Mouse (Mus musculus): Measurements from ENCODE around the gene Mrpl4. TPM values are rescaled to one million over a fixed set of nuclear protein-coding genes. Genes with fewer than 3 reads are reported as not detected.
"Not testable (repeated sequence)": the region's sequence is repeated elsewhere in the genome, so short reads cannot be mapped to it uniquely, and the experiment has no call there.

The Mrpl4 gene
- polyA plus RNA-seq, 1 experiment from 2014 or later, result 145 TPM

DNA sequence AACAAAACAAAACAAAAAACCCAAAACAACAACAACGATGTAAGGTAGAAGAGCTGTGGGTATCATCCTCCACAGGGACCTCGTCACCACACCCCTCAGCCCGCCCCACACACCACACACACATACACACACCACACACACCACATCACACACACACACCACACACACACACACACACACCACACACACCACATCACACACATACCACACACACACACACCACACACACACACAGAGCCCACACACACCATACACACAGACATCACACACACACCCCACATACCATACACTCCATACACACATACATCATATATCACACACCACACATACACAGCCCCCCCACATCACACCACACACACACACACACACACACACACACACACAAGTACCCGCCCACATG is 11.0 kb upstream of the Mrpl4 start:
- Histone ChIP-seq H3K9me3 (no peaks in the 10 kb centered on the region), H3K9ac (no peak overlapping the region), H3K4me2 (replicated peaks) (no peak overlapping the region), H3K27me3 (replicated peaks) (no peaks in the 10 kb centered on the region), H3K27ac (no peak overlapping the region), H3K4me1 (replicated peaks) (peaks cover 14% of the 10 kb centered on the region), H3K36me3 (no peaks in the 10 kb centered on the region), H3K4me3 (replicated peaks) (no peak overlapping the region)
- WGBS, result 96% methylated on average over 4 of the region's 4 CpGs
- no peak for ATAC-seq

DNA sequence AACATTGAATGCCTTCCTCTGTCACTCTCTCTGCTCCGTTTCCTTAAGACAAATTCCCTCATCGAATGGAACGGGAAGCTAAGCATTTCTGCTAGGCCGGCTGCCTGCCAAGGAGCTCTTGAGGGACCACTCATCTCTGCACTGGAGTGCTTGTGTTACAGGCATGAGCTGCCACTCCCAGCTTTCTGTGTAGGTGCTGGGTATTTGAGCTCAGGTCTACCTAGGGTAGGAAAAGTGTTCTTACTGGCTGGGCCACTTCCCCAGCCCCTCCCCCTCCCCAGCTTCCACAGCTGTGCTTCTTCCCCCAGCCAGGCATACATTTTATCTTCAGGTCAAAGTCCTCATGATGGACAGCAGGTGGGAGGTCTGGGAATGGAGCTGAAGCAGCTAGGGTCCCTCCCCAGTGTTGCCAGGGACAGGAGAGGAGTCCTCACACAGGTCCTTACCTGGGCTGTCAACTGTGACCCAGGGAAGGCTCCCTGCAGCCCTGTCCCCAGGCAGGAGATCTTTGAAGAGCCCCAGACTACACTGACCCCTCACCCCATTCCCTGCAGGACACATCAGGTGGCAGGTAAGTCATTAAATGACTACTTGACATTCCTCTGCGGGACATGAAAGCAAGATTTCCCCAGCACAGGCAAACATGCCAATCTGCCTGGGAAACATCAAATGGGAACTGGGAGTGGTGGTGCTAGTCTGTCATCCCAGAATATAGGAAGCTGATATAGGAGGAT is 9.2 kb upstream of the Mrpl4 start:
- Histone ChIP-seq H3K4me3 (replicated peaks) (no peak overlapping the region), H3K9me3 (no peaks in the 10 kb centered on the region), H3K27ac (peak overlapping the region; percentile 4; the same call in 1 of the 2 replicates), H3K27me3 (replicated peaks) (no peaks in the 10 kb centered on the region), H3K9ac (no peak overlapping the region), H3K4me2 (replicated peaks) (0 out of 2 replicates have a peak overlapping the region, but pooled peaks have one; percentile 4), H3K36me3 (no peaks in the 10 kb centered on the region), H3K4me1 (replicated peaks) (peaks cover 14% of the 10 kb centered on the region)
- 28% methylated on average over 5 of the region's 5 CpGs for WGBS
- ATAC-seq, result peak; percentile 82

DNA sequence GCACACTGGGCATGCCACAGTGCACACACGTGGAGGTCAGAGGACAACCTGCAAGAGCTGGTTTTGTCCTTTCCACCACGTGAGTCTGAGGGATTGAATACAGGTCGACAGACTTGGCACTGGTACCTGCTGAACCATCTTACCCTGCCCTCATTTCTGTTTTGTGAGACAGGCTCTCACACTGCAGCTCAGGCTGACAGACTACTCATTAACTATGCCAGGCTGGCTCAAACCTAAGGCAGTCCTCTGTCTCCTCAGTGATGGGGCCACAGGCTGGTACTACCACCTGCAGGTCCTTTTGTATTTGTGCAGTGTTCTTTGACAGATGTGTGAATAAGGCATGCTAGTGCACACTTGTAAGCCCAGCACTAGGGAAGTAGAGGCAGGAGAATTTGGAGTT is 7.5 kb upstream of the Mrpl4 start:
- Histone ChIP-seq H3K4me3 (replicated peaks) (no peak overlapping the region), H3K4me1 (replicated peaks) (peaks cover 14% of the 10 kb centered on the region), H3K27me3 (replicated peaks) (no peaks in the 10 kb centered on the region), H3K4me2 (replicated peaks) (no peak overlapping the region), H3K9ac (no peak overlapping the region), H3K36me3 (no peaks in the 10 kb centered on the region), H3K9me3 (no peaks in the 10 kb centered on the region), H3K27ac (no peak overlapping the region)
- ATAC-seq, result no peak
- 75% methylated on average over 3 of the region's 3 CpGs for WGBS

DNA sequence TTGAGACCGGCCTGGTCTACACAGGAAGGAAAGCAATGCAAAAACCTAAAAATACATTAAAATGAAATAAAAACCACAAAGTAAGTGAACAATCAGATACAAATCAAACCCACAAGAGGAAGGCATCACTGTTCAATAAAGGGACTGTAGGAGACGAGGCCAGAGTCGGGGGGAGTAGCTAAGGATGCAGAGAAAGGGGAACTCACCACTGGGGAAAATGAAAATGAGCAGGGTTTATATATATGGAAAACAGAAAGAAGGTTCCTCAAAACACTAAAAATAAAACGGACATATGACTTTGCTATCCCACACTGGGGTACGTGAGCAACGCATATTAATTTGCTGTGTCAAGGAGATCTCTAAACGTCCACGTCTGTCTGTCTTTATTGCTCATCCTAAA is 5.5 kb upstream of the Mrpl4 start:
- H3K4me2 ChIP-seq (replicated peaks), result no peak overlapping the region
- H3K36me3 ChIP-seq, result no peaks in the 10 kb centered on the region
- H3K9ac ChIP-seq, result no peak overlapping the region
- 88% methylated on average over 8 of the region's 8 CpGs for WGBS
- H3K27ac ChIP-seq, result no peak overlapping the region
- no peaks in the 10 kb centered on the region for H3K27me3 ChIP-seq (replicated peaks)
- H3K4me1 ChIP-seq (replicated peaks), result peaks cover 7% of the 10 kb centered on the region
- ATAC-seq, result no peak
- no peak overlapping the region for H3K4me3 ChIP-seq (replicated peaks)
- H3K9me3 ChIP-seq, result no peaks in the 10 kb centered on the region

DNA sequence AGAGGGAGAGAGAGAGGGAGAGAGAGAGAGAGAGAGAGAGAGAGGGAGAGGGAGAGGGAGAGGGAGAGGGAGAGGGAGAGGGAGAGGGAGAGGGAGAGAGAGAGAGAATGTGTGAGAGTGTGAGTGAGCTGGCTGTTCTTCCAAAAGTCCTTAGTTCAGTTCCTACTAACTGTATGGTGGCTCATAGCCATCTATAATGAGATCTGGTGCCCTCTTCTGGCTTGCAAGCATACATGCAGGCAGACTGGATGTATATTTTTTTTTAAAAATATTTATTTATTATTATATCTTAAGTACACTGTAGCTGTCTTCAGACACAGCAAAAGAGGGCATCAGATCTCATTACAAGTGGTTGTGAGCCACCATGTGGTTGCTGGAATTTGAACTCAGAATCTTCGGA is 4.2 kb upstream of the Mrpl4 start:
- not testable (repeated sequence) for H3K9ac ChIP-seq; ATAC-seq; H3K36me3 ChIP-seq; H3K27ac ChIP-seq; H3K27me3 ChIP-seq (replicated peaks); H3K4me3 ChIP-seq (replicated peaks); H3K4me1 ChIP-seq (replicated peaks); H3K4me2 ChIP-seq (replicated peaks); H3K9me3 ChIP-seq
- WGBS, result 55% methylated on average over 1 of the region's 1 CpGs

DNA sequence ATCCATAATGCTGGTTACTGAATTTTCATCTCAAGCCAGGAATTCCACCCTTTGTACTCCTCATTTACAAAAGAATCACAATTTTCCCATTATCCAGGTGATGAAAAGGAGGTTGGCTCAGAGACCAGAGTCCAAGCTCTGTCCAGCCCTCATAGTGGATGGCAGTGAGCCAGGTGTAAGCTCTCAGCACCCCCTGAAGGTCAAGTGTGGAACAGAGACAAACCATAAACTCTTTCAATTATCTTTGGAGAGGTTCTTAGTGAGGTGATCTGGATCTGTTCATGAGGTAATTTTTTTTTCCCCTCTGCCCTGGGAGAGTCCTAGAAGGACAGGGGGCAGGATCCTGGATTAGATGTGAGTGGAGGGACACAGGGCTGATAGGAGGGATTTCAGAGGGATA is 1.7 kb upstream of the Mrpl4 start:
- 0 out of 2 replicates have a peak, but pooled peaks cover 2% of the 10 kb centered on the region for H3K4me1 ChIP-seq (replicated peaks)
- H3K27ac ChIP-seq, result no peak overlapping the region
- no peak for ATAC-seq
- peaks cover 10% of the 10 kb centered on the region; the same call in 1 of the 2 replicates for H3K36me3 ChIP-seq
- H3K27me3 ChIP-seq (replicated peaks), result no peaks in the 10 kb centered on the region
- no peaks in the 10 kb centered on the region for H3K9me3 ChIP-seq
- H3K9ac ChIP-seq, result no peak overlapping the region
- no peak overlapping the region for H3K4me2 ChIP-seq (replicated peaks)
- H3K4me3 ChIP-seq (replicated peaks), result no peak overlapping the region

DNA sequence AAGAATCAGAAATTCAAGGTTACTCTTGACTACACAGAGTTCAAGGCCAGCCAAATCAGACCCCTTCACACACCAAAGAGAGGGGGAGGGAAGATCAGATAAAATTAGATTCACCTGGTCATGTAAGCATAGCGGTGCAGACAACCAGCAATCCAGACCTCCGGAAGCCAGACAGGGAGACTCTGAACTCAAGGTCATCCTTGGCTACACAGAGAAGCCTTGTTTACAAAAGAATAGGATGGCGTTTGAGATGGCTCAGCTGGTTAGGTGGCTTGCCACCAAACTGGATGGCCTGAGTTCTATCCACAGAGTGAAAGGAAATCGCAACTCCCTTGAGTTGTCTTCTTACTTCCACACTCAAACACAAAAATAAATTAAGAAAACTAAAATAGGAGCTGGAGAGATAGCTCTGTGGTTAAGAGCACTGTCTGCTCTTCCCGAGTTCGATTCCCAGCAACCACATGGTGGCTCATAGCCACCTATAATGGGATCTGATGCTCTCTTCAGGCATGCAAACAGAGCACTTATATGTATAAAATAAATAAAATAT is 812 bp upstream of the Mrpl4 start:
- H3K27me3 ChIP-seq (replicated peaks), result no peaks in the 10 kb centered on the region
- H3K4me1 ChIP-seq (replicated peaks), result 0 out of 2 replicates have a peak, but pooled peaks cover 2% of the 10 kb centered on the region
- peaks cover 11% of the 10 kb centered on the region for H3K36me3 ChIP-seq
- no peak overlapping the region for H3K4me2 ChIP-seq (replicated peaks)
- H3K9me3 ChIP-seq, result no peaks in the 10 kb centered on the region
- no peak overlapping the region for H3K27ac ChIP-seq
- H3K4me3 ChIP-seq (replicated peaks), result no peak overlapping the region
- 50% methylated on average over 6 of the region's 6 CpGs for WGBS
- no peak overlapping the region for H3K9ac ChIP-seq
- no peak for ATAC-seq

DNA sequence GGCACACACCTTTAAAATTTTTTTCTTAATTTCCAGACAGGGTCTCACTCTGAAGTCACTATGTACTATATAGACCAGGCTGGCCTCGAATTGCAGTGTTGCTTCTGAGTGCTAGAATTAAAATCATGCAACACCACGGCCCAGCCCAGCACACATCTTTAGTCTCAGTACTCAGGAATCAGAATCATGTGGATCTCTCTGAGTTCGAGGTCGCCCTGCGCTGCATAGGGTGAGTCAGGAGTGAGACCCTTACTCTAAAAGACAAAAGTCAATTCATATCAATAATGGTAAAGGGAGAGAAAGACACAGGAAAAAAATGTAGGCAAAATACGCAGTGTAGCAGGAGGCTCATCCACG is 290 bp upstream of the Mrpl4 start:
- no peak; the same call in none of the 2 replicates for ATAC-seq

DNA sequence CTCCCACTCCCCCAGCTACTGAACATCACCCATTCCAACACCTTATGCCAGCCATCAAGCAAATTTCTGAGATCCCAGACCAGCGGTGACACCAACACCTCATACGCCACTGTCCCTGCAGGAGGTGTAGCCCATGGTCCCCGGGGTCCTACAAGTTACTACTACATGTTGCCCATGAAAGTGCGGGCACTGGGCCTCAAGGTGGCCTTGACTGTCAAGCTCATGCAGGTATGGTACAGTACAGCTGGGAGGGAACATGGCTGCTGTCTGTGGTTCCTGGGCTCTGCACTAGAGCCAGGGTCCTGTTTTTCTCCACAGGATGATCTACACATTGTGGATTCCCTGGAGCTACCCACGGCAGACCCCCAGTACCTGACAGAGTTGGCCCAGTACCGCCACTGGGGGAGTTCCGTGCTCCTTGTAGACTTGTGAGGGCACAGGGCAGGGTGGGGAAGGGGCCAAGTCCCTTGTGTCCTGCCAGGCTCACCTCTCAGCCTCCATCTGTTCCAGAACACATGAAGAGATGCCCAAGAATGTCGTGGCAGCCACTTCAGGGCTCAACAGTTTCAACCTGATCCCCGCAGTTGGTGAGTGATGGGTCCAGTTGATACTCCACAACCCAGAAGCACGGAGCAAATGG is 4.9 kb downstream of the Mrpl4 start:
- H3K36me3 ChIP-seq, result peaks cover 25% of the 10 kb centered on the region
- H3K9me3 ChIP-seq, result no peaks in the 10 kb centered on the region
- 0 out of 2 replicates have a peak, but pooled peaks cover 6% of the 10 kb centered on the region for H3K4me1 ChIP-seq (replicated peaks)
- H3K27ac ChIP-seq, result no peak overlapping the region
- no peak for ATAC-seq
- no peak overlapping the region for H3K9ac ChIP-seq
- H3K27me3 ChIP-seq (replicated peaks), result no peaks in the 10 kb centered on the region
- no peak overlapping the region for H3K4me2 ChIP-seq (replicated peaks)
- 93% methylated on average over 10 of the region's 10 CpGs for WGBS
- H3K4me3 ChIP-seq (replicated peaks), result no peak overlapping the region

More for the DNA sequence above, 290 bp upstream of the Mrpl4 start:
- WGBS, result 11% methylated on average over 7 of the region's 7 CpGs
- H3K4me1 ChIP-seq (replicated peaks), result 0 out of 2 replicates have a peak, but pooled peaks cover 2% of the 10 kb centered on the region
- peaks cover 17% of the 10 kb centered on the region for H3K36me3 ChIP-seq
- peak overlapping the region; percentile 69 for H3K4me2 ChIP-seq (replicated peaks)
- no peaks in the 10 kb centered on the region for H3K9me3 ChIP-seq
- peak overlapping the region; percentile 79 for H3K4me3 ChIP-seq (replicated peaks)
- peak overlapping the region; percentile 86; the same call in 1 of the 2 replicates for H3K27ac ChIP-seq
- no peaks in the 10 kb centered on the region for H3K27me3 ChIP-seq (replicated peaks)
- H3K9ac ChIP-seq, result peak overlapping the region; percentile 80

DNA sequence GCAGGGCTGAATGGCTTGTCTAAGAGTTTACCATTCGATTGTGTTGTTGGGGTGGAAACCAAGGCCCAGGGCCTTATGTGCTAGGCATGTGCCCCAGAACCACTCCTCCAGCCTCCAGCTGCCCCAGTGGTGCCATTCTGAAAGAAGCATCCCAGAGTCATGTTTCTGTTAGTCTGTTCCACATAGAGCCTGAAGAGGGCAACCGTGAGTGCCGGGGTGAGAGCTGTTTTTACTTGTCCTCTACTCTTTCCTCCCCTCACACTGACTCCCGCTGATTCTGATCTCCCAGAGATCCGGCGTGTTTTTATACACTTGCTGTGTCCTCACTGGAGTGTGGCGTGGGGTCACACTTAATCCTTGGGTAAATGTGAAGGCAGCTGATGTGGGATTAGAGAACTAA is 5.5 kb downstream of the Mrpl4 start:
- Histone ChIP-seq H3K4me2 (replicated peaks) (no peak overlapping the region), H3K36me3 (peaks cover 25% of the 10 kb centered on the region)
- 78% methylated on average over 7 of the region's 7 CpGs for WGBS

DNA sequence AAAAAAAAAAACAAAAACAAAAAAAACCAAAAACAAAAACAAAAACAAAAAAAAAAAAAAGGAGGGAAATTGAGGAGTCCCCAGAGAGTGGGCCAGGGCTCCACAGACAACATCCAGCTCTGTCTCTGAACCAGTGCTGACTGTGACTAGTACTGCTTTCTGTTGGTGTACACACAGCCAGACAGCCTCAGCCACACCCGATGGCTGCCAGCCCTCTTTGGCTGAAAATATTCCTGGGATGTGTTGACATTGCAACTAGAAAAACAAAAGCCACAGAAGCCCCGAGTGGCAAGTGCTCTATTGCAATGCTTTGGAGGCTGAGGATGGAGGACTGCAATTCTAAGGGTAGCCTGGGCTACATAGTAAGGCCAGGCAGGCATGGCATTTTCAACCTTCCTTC is 7.8 kb downstream of the Mrpl4 start:
- Histone ChIP-seq H3K4me1 (replicated peaks) (peaks cover 13% of the 10 kb centered on the region), H3K4me2 (replicated peaks) (no peak overlapping the region), H3K27me3 (replicated peaks) (peaks cover 1% of the 10 kb centered on the region), H3K27ac (no peak overlapping the region), H3K9ac (no peak overlapping the region), H3K36me3 (peaks cover 17% of the 10 kb centered on the region), H3K9me3 (no peaks in the 10 kb centered on the region), H3K4me3 (replicated peaks) (no peak overlapping the region)
- 45% methylated on average over 2 of the region's 2 CpGs for WGBS
- no peak for ATAC-seq

More for the DNA sequence above, 5.5 kb downstream of the Mrpl4 start:
- Histone ChIP-seq H3K4me3 (replicated peaks) (no peak overlapping the region), H3K27me3 (replicated peaks) (no peaks in the 10 kb centered on the region), H3K4me1 (replicated peaks) (0 out of 2 replicates have a peak, but pooled peaks cover 6% of the 10 kb centered on the region), H3K9ac (no peak overlapping the region), H3K27ac (no peak overlapping the region), H3K9me3 (no peaks in the 10 kb centered on the region)
- no peak for ATAC-seq

DNA sequence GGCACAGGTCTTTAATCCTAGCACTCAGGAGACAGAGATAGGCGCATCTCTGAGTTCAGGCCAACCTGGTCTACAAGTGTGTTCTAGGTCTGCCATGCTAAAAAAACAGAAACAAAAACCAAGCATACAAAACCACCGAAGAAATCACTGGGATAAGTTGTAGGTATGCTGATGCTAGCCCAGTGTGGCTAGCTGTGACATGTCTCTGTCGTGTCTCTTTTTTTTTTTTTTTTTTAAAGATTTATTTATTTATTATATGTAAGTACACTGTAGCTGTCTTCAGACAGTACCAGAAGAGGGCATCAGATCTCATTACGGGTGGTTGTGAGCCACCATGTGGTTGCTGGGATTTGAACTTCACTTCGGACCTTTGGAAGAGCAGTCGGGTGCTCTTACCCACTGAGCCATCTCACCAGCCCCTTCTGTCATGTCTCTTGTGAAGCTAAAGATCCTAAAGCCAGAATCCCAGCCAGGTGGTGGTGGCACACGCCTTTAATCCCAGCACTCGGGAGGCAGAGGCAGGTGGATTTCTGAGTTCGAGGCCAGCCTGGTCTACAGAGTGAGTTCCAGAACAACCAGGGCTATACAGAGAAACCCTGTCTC is 8.5 kb downstream of the Mrpl4 start:
- ATAC-seq, H3K27ac ChIP-seq: not testable (repeated sequence)
- WGBS, result 70% methylated on average over 9 of the region's 9 CpGs

More for the DNA sequence above, 8.5 kb downstream of the Mrpl4 start:
- peaks cover 20% of the 10 kb centered on the region for H3K4me1 ChIP-seq (replicated peaks)
- H3K9ac ChIP-seq; H3K4me3 ChIP-seq (replicated peaks); H3K27me3 ChIP-seq (replicated peaks); H3K4me2 ChIP-seq (replicated peaks); H3K9me3 ChIP-seq: not testable (repeated sequence)
- peaks cover 15% of the 10 kb centered on the region for H3K36me3 ChIP-seq
